Mouse (Mus musculus) inflammation-experienced regulatory T-cells, adult 16 weeks (primary cell): ENCODE data around the gene Usp19. TPM values are rescaled to one million over a fixed set of nuclear protein-coding genes. Genes with fewer than 3 reads are reported as not detected.

Source experiments
- polyA plus RNA-seq: library from polyadenylated mRNA; unstranded; fragments of 100-300 nt; shearing (Covaris generic); gene quantifications from one replicate; pipeline ENCODE4 v1.2.1, GENCODE M21; 2017

The Usp19 gene
- 185 TPM for polyA plus RNA-seq

DNA sequence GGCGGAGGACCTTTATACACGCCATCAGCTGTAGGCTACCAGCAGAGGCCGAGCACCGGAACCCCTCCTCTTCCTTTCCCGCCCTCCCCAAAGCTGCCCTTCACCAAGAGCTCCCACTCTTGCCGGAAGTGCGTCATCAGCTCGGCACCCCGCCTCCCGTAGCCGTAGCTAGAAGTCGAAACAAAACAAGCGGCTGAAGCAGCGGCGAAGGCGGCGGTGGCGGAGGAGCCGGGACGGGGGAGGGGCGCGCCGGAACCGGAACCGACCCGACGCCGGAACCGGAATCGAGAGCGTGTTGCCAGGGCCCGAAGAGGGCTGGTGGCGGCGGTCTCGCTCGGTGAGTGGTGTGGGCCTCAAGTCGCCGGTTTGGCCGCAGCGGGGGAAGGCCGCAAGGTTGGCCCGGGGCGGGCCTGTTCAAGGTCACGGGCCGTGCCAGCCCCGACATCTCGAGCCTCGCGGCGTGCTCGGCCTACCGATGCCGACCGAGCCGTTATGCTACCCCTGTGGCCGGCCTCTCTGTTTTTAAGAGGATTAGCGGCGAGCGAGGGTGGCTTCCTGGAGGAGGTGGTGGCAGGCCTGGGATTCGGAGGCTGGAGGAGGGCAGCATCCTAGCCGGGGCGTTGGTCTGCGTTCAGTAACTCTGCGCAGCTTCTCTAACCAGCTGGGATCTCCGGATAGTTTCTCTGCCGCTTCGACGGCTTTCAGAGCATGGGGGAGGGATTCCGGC is at the start of gene Usp19:
Gene Usp19, plus strand, starts transcription at position 44 of the 727 bp plus-strand sequence.

DNA sequence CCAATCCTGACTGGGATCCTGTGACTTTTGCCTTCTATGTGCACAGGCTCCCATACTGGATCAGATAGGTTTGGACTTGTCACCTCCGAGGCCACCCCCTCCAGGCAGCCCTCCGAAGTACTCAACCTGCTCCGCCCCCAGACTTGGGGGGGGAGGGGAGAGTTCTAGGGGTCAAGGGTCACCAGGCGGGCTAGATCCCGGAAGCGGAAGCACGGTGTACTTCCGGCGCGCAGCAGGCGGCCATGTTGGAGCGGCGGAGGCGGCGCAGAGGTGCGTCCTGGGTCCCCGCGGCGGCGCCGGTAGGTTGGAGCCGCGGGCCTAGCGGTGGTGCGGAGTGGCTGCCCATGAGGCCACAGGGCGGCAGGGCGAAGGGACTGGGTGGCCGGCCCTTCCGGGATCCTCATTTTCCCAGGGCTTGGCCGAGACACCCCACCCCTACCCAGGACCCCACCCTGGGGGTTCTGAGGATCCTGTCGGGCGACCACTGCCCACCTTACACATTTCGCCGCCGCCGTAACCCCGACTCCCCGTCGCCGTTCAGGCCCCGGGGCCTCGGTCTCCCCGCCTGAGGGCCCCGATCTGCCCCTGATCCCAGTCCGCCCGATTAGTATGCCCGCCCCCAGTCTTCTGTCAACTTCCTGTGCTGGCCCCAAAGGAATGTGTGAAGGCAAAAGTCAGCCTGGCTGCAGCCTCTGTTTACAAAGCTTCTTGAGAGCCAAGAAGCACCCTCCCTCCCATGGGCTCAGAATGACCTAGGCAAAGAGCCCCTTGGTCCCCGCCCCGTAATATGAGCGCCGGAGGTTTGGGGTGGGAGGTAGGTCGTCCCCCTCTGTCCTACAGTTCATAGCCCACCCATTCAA is 29.9 kb upstream of the Usp19 start, which contains the start of gene Ccdc71:
Gene Ccdc71, plus strand, starts transcription at position 209 of the 860 bp plus-strand sequence.

DNA sequence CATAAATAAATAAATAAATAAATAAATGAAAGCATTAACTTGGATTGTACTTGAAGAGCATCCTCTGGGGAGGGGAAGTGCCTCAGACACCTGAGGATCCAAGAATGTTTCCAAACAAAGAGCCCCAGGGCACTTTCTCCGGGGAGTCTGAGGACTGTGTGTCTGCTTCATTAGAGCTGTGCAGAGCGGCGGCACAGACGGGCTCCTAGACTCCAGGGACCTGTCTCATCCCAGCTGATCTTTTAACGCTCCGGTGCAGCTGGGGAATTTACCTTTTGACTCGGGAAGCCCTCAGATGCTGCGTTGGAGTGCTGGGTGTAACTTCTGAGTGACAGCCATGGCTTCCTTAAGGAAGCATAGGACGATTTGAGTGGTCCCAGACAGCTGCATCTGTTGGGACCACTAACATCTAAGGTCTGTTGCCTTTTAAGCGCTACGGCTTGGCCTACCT is 29.2 kb upstream of the Usp19 start, which contains the start of gene Klhdc8b:
Gene Klhdc8b, minus strand, starts transcription at position 401 of the 451 bp plus-strand sequence.

DNA sequence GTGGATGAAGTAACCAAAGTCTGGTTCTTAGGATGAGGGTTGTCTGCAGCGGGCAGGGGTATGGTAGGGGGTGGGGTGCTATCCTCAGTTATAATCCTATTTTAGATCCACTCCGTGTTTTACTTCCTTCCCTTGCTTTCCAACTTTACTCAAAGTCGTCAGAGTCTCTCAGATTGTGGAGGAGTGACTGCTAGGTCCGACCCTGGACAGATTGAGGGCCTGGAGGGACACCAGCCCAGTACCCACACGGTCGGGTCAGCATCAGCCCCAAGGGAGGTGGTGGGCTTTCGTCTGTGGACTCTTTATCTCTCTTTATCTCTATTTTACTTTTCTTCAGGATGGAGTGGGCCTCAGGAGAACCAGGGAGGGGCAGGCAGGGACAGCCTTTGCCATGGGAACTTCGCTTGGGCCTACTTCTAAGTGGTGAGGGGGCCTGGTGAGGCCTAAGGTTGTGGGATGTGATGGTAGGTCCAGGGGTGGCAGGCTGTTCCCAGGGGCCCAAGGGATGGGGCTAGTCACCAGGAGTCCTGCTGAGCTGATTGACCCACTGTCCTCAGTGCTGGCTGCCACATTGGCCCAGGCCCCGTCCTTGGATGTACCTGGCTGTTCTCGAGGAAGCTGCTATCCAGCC is 10.6 kb upstream of the Usp19 start, which contains the start of gene Lamb2:
Gene Lamb2, plus strand, starts transcription at position 16 of the 631 bp plus-strand sequence.

DNA sequence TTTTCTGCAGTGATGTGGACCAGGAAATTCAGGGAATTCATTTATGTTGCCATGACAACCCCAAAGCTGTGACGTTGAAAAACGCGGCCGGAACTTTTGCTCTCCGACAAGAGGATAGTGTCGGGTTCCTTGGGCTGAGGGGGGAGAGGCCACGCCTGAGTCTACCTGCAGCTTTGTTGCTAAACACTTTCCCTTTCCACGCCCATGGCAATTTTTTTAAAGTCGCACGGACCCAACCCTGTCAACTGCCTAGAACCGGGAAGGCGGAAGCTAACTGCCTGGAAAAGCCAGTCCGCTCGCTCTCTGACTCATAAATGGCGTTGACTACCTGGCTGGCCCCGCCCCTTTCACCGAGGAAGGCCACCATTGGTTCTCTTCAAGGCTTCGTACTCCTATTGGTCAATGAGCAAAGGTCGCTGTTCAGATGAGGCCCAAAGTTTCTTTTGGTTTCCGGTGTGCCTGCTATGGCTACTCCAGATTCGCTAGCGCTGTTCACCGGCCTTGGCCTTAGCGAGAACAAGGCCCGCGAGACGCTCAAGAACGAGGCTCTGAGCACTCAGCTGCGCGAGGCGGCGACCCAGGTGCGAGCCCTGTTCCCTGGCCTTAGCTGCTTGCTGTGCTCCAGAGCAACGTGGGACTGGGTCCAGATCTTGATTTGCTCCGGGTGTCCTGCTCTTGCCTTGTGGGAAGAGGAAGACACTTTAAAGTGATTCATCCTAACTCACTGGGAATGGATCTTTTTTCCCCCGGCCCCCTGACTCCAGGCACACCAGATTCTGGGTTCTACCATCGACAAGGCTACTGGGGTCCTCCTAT is 17.4 kb downstream of the Usp19 start, which contains the start of gene Qars:
Gene Qars, plus strand, starts transcription at position 88 of the 816 bp plus-strand sequence.

DNA sequence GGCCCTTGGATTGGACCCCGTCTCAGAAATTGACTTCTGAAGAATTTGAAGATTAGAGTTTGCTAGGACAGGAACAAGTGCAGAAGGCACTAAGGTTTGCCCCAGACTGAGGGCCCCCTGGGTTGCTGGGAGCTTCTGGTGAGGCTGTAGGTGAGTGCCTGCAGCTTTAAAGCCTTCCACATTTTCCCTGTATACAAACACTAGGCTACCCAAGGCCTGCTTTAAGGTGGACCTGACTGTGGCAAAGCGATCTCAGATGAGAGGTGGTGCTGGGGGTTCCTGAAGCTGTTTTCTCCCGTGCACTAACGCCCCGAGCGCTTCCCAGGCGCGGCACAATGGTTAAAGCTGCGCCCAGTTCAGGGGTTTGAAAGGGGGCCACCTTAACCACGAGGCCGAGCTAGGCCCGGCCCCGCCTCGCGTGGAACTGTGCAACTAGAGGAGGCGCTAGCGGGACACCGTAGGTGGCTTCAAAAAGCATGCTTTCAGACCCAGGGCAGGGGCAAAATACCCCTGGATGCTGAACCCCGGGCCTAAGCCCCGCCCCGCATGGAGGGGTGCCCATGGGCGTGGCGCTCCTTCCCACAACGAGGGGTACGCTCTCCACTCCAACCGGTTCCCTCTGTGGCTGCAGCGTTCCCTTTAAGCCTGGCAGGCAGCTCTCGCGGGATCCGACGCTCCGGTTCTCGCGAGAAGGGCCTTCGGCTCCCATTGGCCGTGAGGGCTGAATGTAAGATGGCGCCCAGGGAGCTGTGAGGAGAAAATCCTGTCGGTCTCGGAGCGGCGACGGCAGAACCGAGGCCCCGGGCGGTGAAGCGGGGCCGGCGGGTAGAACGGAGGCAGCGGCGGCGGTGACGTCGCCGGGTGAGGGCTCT is 26.2 kb downstream of the Usp19 start, which contains the start of gene Qrich1:
Gene Qrich1, plus strand, starts transcription at position 427 of the 872 bp plus-strand sequence.

Other genes starting within 250 kb of the Usp19 start
- gene Dag1, start 226.6 kb upstream of the Usp19 start, polyA plus RNA-seq, result 9.2 TPM
- gene Nicn1, start 200.2 kb upstream of the Usp19 start, polyA plus RNA-seq, result 3.9 TPM
- 0.63 TPM for gene Amt, start 193.7 kb upstream of the Usp19 start, polyA plus RNA-seq
- gene Rhoa, start 184.5 kb upstream of the Usp19 start, polyA plus RNA-seq, result 397 TPM
- 18.0 TPM for gene Tcta, start 184.4 kb upstream of the Usp19 start, polyA plus RNA-seq
- 707 TPM for gene Gpx1, start 151.7 kb upstream of the Usp19 start, polyA plus RNA-seq
- gene Usp4, start 142.7 kb upstream of the Usp19 start, polyA plus RNA-seq, result 171 TPM
- 2.0 TPM for gene 1700102P08Rik, start 97.8 kb upstream of the Usp19 start, polyA plus RNA-seq
- gene Ccdc36, start 62.1 kb upstream of the Usp19 start, polyA plus RNA-seq, result not detected
- gene BC048562, start 54.1 kb upstream of the Usp19 start, polyA plus RNA-seq, result not detected
- 56.3 TPM for gene Ccdc71, start 30.1 kb upstream of the Usp19 start, polyA plus RNA-seq
- 5.8 TPM for gene Klhdc8b, start 29.0 kb upstream of the Usp19 start, polyA plus RNA-seq
- 0.44 TPM for gene Lamb2, start 10.9 kb upstream of the Usp19 start, polyA plus RNA-seq
- 106 TPM for gene Qars, start 17.1 kb downstream of the Usp19 start, polyA plus RNA-seq
- gene Qrich1, start 26.2 kb downstream of the Usp19 start, polyA plus RNA-seq, result 160 TPM
- gene Impdh2, start 69.7 kb downstream of the Usp19 start, polyA plus RNA-seq, result 107 TPM
- 73.7 TPM for gene Ndufaf3, start 76.8 kb downstream of the Usp19 start, polyA plus RNA-seq
- 150 TPM for gene Dalrd3, start 79.3 kb downstream of the Usp19 start, polyA plus RNA-seq
- gene Wdr6, start 88.1 kb downstream of the Usp19 start, polyA plus RNA-seq, result 105 TPM
- gene P4htm, start 107.1 kb downstream of the Usp19 start, polyA plus RNA-seq, result 21.6 TPM
- gene Arih2, start 158.8 kb downstream of the Usp19 start, polyA plus RNA-seq, result 96.5 TPM
- 55.1 TPM for gene Slc25a20, start 171.5 kb downstream of the Usp19 start, polyA plus RNA-seq
- gene Prkar2a, start 198.7 kb downstream of the Usp19 start, polyA plus RNA-seq, result 3.0 TPM